Mouse (Mus musculus) bone marrow macrophage, adult 2 months (primary cell): Measurements from ENCODE around the gene Cry1.

ENCODE experiments used
- CTCF ChIP-seq: IDR thresholded peaks from 2 replicates; pipeline ENCODE4 v1.5.1; 2012; ENCODE audit warnings: low read depth, mild to moderate bottlenecking, low read length, moderate library complexity
- POLR2A ChIP-seq: IDR thresholded peaks from 2 replicates; pipeline ENCODE4 v1.6.1; 2012; ENCODE audit warnings: mild to moderate bottlenecking, low read depth, low read length, borderline replicate concordance

DNA sequence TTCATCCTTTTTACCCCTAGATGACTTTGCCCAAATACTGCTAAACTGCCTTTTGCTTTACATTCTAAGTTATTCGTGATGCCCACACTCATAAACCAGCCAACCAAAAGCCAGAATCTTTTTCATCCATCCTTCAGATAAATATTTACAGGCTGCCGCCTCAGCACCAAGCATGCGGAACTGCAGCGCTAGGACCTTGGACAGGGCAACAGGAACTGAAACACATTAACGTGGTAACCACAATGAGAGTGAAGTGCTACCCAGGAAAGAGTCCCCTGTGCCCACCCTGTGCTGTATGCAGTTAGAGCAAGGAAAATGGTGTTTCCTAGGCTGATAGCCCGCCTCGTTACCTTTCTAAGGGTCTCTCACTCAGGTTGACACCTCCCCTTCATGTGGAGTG is 56.4 kb downstream of the Cry1 start:
- TF ChIP-seq CTCF, result no peak
- TF ChIP-seq POLR2A, result no peak
